Mouse (Mus musculus) heart, adult 11 months (tissue): ENCODE data around the gene Tead3.
A peak's percentile ranks its signal among the peaks of the same experiment; 100 is the strongest.

Experiments
- DNase-seq: peaks from one replicate; pipeline ENCODE4 v3.0.0; 2022

The Tead3 gene

DNA sequence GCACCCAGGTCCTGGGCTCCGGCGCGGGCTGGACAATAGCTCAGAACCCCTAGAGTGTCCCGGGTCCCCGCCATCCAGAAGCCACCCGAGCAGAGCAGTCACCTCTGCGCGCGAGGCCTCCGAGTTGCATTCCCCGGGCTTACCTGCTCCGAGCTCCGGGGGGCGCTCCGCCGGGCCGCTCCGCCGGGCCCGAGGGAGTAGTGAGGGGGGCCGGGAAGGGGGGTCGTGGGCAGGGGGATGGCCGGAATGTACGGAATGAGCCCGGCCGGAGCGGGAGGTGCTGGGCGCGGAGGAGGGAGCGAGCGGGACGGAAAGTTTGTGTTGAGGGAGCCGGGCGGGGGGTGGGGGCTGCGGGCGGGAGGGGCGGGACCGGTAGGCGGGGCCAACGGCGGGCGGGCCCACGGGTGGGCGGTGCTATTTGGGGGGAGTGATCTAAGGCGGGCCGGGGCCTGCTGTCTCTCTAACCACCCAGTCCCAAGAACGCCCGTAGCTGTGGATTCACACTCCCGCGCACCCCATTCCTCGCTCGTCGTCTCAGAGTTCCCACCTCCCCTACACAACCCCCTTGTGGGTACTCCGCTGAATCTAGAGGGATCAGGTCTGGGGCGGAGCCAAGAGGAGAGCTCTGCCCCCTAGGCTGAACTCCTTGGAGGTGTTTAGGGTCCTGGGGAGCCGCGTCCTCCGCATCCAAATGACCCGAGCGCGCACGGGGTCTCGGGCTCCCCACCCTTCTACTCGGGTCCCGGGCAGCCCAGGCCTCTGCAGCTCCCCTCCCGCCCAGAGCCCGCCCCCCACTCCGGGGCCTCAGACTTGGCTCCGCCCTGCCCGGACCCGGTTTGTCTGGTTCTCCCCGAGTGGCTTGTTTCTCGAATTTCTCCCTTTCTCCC, at the start of gene Tead3:
TSS of gene Tead3 (minus strand) at position 352 of the 887 bp plus-strand sequence.
- DNase-seq, result peak; percentile 98

DNA sequence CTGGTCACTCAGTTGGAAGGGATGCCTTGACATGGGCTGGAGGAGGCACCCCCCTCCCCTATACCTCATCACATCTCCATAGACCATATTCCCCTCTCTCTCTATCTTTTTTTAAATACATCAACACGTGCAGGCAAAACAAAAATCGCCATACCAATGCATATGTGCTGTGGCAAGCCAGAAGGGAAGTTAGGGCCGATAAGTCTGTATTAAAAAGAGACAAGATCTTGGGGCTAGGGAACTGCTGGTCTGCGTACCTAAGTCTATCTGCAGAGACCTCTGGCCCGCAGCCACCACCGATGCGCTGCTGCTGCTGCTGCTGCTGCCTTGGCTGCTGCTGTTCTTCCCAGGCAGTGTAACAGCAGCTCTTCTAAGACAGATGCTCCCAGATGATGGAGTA, 44.4 kb upstream of the Tead3 start:
- no peak for DNase-seq

DNA sequence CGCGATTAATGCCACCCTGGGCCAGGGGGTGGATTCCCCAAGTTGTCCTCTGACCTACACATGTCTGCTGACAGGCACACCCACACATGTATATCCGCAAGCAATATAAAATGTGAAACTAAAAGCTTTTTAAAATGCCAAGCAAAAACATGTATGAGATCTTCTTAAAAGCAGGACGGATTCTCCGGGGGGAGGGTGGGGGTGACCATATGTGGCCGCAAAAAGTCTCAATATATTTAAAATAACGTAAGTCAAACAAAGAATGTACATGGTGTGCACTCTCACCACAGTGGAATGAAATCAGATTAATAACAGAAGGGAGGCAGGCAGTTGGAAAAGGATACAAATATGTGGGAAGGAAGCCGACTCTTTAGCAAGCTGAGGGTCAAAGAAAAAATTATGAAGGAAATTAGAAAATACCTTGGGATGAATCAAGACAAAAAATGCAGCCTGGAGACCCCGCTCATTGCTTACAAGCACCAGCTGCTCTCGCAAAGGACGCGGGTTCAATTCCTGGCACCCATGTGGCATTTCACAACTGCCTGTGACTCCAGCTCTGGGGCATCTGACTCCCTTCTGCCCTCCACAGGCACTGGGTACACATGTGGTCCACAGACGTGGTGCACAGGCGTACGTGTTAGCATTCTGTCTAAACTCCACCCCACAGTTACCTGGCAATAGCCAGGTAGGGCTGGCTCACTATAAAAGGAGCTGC, 43.6 kb upstream of the Tead3 start:
- DNase-seq, result no peak

DNA sequence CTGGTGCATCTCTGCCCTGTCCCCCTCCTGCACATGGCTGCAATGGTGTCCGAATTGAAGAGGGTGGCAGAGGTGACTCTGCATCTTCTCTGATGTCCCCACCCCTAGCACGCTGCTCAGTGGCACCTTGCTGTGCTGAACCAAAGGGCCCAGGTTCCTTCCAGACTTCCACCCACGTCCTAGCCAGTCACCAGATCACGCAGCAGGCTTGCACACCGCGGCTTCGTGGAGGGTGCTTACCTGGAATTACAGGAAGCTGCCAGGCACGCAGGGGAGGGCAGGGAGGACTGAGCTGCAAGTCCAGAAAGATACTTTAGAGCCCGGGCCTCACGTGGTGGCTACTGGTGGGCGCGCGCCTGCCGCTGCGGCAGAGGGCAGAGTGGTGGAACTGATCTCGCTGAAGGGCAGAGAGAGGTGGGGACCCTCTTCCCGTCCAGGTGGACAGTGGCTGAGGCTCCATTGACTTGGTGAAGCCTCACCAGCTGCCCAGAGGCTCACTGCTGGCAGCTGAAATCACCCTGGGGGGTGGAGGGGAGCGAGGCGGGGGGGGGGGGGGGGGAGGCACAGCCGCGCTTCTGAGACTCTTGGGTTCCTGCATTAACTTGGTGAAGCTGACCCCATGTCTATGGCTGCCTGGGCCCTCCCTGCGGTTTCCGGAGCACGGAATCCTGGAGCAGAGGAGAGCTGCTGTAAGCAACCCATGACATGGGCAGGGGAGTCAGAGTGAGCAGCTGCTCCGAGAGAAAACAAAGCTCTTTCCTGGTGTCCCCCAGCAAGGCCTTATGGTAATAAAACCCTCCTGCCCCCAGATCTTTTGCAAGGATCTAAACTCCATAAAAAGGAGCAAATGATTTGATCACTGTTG, 41.2 kb upstream of the Tead3 start:
- no peak for DNase-seq

DNA sequence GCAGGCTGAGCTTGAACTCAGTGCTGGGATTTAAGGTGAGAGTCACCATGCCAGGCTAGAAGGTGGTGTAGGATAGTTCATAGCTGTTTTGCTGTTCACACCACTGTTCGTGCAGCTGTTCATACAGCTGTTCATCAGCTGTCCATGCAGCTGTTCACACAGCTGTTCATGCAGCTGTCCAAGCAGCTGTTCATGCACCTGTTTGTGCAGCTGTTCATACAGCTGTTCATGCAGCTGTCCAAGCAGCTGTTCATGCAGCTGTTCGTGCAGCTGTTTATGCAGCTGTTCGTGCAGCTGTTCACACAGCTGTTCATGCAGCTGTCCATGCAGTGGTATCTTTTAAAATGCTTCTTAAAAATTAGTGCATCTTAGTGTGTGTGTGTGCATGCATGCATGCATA, 37.9 kb upstream of the Tead3 start:
- DNase-seq, result no peak

DNA sequence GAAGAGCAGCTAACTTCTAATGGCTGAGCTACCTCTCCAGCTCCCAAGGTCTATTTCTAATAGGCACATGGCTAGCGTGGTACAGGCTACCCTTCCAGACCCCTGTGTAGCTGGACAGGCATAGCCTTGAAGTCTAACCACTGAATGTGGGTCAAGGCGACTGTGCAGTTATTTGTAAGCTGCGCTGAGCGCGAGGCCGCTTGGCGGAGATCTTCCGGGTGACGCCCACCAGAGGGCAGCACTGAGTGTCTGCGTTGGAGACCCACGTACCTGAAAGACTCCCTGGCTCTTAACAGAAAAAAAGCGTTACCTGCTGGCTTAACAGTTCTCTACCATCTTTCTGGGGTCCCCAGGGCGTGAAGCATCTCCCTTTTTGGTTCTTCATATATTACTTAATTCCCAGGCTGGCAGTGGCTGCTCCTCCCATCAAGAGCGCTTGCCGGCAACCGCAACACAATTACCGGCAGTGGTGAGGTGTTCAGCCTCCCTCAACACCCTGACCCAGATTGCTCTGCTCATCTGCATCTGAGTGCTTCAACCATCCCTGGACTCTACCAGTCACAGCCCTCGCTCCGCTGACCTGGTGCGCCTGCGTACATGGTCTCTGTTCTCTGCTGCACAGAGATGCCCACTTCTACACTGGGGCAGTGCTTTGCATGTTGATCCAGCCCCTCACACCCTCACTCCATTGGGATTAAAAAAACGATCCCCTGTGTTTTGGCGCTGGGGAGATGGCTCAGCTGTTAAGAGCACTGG, 35.7 kb upstream of the Tead3 start:
- peak; percentile 93 for DNase-seq

DNA sequence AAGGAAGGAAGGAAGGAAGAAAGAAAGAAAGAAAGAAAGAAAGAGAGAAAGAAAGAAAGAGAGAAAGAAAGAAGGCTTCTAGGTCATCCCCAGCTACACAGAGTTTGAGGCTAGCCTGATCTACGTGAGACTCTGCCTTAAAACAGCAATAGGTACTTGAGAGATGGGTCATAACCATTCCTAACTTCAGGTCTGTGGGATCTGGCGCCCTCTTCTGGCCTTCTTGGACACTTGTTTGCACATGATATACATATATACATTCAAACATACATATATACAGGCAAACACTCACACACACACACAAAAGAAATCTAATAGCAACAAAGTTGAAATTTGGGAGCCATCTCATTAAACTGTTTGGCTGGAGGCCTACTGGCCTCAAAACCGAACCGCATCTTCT, 33.7 kb upstream of the Tead3 start:
- DNase-seq, result no peak

DNA sequence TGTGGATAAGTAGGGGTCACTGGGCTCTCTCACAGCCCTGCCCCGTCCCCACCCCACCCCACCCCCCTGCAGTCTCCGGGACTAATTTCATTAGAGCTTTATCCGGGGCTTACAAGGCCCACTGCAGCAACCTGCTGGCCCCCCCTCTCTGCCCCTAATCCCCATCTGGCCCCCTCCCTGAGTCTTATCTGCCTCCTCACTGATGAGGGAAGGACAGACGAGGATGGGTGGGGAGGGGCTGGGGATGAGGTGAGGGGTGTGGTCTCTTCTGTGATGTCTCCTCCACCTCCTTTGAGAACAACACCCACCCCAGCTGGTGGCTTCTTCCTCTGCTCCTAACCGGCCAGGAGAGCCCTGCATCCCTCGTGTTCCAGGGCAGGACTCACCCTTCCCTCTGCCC, 29.6 kb upstream of the Tead3 start:
- no peak for DNase-seq

DNA sequence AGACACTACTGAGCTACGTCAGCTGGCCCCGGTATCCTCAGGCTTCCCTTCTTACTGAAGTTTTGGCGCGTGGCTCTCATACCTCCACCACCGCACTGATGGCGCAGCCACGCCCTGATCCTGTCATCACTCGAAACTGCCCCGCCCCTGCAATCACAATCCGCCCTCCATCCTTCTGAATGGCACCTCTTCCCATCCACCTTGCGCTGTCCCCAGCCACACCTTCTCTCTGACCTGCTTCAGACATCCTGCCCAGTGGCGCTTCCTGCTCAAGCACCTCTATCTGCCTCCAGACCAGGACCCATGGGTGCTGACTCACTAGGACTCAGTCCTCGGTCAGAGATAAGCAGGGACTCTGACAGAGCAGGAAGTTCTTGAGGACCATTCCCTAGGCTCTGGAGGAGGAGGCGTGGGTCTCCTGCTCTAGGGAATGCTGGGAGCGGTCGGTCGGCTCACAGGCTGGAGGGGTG, 25.0 kb upstream of the Tead3 start:
- no peak for DNase-seq

DNA sequence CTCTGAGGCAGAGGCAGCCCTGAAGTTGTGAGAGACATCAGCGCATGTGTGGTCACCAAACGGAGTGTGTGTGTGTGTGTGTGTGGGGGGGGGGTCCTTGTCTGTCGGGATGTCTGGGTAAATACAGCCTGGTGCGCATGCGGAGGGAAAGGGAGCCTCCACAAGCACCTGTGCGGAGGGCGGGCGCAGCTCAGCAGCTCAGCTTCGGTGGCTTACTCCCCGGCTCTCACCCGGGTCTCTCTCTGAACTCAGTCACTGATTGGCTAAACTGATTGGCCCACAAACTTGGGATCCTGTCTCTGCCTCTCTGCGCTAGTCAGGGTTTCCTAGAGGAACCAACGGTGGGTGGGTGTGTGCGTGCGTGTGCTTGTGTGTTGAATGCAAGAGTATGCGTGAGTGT, 23.9 kb upstream of the Tead3 start:
- no peak for DNase-seq

DNA sequence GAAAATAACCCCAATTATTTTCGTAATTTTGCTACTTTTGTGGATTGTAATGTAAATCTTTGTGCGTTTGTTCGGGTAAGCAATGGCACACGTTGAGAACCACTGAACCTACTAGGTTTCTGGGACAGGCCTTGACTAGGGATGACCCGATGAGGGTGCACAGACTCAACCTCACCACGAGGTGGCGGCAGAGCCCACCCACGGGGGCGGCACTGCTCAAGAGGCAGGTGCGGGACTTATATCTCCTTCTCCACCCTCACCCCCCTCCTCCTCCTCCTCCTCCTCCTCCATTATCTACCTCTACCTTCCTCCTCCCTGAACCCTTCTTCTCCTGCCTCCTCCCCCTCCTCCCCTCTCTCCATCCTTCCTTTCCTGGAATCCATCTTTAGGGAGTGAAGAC, 23.2 kb upstream of the Tead3 start:
- DNase-seq, result no peak

DNA sequence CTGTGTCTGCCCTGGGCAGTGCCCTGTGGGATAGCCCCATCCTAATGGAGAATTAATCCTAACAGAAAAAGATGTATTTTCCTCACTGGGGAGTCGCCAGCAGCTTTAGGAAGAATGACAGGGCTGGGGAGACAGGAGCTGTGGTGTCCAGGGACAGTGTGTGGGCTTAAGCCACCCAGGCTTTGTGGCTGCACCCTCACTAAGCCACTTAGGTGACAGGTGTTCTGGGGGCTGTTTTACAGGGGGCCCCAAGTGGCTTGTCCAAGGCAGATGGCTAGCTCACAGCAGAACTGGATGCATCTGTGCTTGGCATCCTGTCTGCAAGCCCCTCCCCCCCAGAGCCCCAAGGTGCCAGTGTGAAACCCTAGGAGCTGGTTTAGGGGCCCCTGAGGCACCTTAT, 21.3 kb upstream of the Tead3 start:
- no peak for DNase-seq

DNA sequence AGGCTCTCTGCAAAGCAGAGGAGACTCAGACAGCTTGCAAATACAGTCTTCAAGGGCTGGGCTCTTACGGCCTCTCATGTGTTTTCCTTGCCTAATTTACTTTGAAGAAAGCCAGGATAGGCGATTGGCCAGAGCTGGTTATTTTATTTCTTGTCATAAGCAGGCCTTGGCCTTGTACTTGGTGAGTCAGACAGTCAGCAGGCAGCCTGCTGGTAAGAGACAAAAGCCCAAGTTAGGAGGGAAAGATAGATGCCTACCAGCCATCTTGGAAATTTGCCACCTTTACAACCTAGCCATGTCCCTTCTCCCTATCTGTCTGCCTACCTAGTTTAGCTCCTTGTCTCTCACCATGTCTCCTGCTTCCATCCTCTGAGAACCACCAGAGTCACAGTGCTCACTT, 20.7 kb upstream of the Tead3 start:
- no peak for DNase-seq

DNA sequence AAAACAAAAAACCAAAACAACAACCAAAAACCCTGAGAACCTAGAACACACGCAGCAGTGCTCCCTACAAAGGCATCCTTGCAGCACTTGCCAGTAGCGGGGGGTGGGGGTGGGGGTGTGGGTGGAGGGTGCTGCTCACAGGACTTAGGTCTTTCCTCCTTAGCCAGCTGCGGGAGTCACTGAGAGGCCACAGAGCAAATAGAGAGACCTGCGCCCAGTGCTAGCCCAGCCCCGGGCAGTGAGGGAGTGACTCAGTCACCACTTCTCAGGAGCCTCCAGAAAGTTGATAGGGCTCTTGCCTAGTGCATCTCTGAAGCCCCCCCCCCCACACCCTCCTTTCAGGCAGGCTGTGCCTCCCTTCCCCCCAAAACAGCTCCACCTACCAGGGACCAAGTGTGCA, 18.4 kb upstream of the Tead3 start:
- DNase-seq, result no peak

DNA sequence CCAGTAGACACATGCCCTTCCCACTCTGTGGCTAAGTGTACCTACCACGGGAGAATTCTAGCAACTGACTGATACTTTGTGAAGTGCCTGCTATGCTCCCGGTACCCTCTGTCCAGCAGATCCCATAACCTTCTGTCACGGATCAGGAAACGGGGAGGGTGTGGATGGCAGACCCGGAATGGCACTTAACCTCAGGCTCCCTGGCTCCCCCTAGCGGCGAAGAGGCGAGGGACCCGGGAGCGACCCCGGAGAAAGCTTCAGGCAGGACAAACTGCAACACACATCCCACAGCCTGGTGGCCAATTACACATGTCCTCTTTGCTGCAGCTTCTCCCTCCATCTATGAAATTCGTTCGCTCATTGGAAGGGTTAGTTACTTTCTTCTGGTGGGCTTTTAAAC, 17.8 kb upstream of the Tead3 start:
- peak; percentile 97 for DNase-seq

DNA sequence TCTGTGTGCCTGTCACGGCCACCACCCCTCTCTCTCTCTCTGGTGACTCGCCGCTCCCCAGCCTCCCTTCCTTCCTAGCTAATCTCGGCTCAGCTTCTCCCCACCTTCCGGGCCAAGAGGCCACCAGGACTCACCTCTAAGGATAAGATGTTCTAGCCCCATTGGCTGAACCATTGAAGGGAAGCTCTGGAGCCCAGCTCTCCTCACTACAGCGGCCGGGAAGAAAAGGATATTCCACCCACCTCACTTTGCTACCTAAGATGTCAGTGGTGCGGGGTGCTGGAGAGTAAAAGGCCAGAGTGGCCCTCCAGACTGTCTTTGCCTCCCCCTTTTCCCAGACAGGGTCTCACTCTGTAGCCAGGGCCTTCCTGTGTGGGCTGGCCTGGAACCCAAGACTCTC, 14.5 kb upstream of the Tead3 start, which contains the start of gene Tulp1:
TSS of gene Tulp1 (minus strand) at position 101 of the 400 bp plus-strand sequence.
- no peak for DNase-seq

DNA sequence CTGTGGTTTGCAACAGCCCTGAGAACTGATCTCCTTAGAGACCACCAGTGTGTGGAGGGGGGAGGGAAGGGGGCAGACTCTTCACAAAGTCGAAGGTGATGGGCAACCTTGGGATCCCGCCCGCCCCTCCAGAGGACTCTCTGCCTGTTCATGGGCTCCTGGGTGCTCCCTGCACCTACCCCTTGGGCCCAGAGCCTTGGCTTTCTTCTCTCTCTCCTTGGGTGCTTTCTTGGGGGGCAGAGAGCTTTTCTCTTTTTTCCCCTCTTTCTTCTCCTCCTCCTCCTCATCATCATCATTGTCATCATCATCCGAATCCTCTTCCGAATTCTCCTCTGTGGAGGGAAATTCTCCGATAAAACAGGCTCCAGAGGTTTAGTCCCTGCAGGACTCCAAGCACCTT, 12.9 kb upstream of the Tead3 start:
- no peak for DNase-seq

DNA sequence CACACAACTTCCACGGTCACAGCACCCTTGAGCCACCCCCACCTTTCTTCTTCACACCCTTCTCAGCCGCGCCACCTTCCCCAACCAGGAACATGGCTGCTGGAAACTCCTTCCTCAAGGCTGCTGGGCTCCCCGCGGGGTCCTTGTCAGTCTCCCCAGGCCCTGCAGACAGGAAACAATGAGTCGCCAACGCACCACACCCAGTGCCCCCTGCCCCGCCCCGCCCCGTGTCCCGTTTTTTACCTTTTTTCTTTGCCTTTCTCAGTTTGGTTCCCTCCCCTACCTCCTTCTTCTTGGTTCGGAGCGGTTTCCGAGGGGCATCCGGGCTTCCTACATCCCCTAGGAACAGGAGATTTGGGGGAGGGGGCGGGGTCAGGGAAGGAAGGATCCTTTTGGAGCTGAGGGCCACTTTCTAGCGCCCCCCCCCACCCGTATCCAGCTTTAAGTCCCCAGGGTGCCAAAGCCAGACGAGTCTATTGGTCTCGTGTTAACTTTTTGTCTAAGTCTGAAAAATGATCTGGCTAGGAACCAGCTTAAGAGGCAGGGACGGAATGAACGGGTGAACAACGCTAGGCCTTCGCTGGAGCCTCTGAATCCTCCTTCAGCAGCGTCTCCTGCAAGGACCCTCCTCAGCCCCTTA, 12.2 kb upstream of the Tead3 start:
- no peak for DNase-seq

DNA sequence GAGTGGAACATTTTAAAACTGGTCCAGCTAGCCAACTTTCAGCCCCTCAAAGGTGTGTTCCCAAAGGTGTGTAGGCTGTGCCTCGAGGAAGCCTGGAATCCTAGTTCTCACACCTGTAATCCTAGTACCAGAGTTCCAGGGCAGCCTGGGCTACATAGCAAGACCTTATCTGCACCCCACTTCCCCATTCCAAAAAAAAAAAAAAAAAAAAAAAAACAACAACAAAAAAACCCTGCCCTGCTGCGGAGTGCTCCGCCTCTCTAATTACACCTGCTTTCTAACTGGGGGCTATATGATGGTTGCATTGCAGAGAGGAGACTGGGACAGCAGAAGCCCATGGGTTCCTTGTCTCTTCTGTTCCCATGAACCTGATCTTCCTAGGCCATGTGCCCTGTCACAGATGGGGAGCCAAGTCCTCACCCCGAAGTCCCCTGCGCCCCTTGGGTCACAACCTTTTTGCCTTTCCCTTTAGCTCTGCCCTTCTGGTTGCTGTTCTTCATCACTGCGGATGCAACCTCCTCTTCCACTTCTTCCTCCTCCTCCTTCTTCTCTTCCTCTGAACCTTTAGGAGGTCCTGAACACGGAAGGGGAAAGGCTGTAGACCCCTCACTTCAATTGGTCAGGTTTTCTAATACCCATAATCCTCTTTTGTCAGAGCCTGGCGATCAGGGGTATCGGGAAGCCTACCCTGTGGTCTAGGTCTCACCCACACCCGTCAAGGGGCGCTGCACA, 11.5 kb upstream of the Tead3 start:
- no peak for DNase-seq

DNA sequence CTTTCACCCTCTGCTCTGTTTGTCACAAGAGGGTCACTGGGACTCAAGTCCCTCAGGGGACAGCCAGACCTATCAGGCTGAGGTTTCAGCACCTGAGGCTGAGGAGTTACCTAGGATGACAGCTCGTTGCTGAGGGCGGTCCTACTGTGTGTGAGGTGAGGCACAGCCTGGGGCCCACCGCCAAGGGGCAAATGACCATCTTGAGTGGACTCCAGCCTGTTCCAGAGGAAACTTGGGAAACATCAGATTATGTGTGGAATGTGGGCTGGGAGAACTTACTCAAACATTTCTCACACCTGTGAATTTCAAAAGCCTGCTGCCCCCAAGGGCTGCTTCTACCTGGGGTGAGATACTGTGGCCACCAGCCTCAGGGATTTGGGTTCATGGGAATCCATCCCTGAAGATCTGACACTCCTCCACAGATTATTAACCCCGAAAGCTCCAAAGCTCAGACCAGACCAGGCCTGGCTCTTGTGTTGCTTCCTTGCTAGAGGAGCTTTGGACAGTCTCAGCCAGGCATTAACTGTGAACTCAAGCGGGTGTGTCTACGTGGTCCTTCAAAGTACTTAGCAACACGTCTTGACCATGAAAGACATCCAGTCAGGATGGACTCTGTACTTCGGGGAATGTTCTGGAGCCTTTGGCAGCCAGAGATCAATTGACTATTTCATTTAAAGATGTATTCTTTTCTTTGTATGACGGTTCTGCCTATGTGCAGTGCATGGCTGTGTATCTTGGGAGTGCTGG, 10.1 kb upstream of the Tead3 start:
- no peak for DNase-seq
